Comparison of ENCODE assay signal across 2 mouse cellular contexts in the genomic region with DNA sequence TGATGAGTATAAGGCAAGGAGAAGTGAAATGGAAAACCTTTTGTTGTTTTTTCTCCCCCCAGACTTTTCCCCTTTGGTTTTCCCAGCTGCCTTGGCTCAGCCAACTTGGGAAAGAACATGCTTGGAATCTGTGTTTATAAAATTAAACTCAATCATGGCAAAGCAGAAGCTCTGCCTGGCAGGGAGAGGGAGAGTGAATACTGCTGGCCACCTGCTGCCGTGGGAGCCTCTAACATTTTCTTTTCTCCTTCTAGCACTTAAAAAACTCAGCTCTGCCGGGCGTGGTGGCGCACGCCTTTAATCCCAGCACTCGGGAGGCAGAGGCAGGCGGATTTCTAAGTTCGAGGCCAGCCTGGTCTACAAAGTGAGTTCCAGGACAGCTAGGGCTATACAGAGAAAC. TPM values are rescaled to one million over a fixed set of nuclear protein-coding genes. Genes with fewer than 3 reads are reported as not detected.
"Had no signal": no experiment of that assay in that cellular context is flagged by ENCODE, and none has a peak within 500 bp of the region (broad histone marks: within the 10 kb centered on the region; RNA-seq: fewer than 3 reads in every experiment).

No protein-coding gene starts in this region.

RNA-seq across cellular contexts. Expression of a gene that starts 37.4 kb away (rescaled TPM):
- total RNA-seq: granulocyte monocyte progenitor cell, adult 5-6 weeks had no signal
- polyA plus RNA-seq: inflammation-experienced regulatory T-cells, adult 6 months had no signal
